Mouse (Mus musculus) embryonic fibroblast, embryonic 13.5 days (primary cell): Measurements from ENCODE around the gene Creb3l2. TPM values are rescaled to one million over a fixed set of nuclear protein-coding genes. Genes with fewer than 3 reads are reported as not detected.
A peak's percentile ranks its signal among the peaks of the same experiment; 100 is the strongest.

Source experiments
- H3K27ac ChIP-seq: 2 replicates; pipeline ENCODE4 v1.5.1; 2012; ENCODE audit warnings: low read length, control low read depth, inconsistent platforms; ENCODE audit not compliant: insufficient read depth
- H3K4me1 ChIP-seq: 2 replicates; pipeline ENCODE4 v1.6.1; 2011; ENCODE audit warnings: low read length; ENCODE audit not compliant: control insufficient read depth, insufficient read depth
- H3K4me3 ChIP-seq: 2 replicates; pipeline ENCODE4 v1.5.1; 2011; ENCODE audit warnings: mild to moderate bottlenecking, control low read depth, low read length; ENCODE audit not compliant: insufficient read depth
- CTCF ChIP-seq: IDR thresholded peaks from 2 replicates; pipeline ENCODE4 v1.5.1; 2011; ENCODE audit warnings: mild to moderate bottlenecking, control low read depth, low read length, moderate library complexity, borderline replicate concordance; ENCODE audit not compliant: insufficient read depth
- POLR2A ChIP-seq: IDR thresholded peaks from 2 replicates; pipeline ENCODE4 v1.6.1; 2011; ENCODE audit warnings: low read depth, mild to moderate bottlenecking, control low read depth, low read length, moderate library complexity
- polyA plus RNA-seq: library from polyadenylated mRNA; stranded (reverse); fragments of >200 nt; gene quantifications from 2 replicates; pipeline ENCODE4 v1.2.4, GENCODE M21; 2011; ENCODE audit warnings: low read depth; ENCODE audit not compliant: missing spikeins, insufficient read length

The Creb3l2 gene
- polyA plus RNA-seq, 1 experiment: 62.8 TPM

- TF ChIP-seq POLR2A: no peak
- TF ChIP-seq CTCF: no peak
- Histone ChIP-seq H3K27ac (peak overlapping the region; percentile 93), H3K4me3 (no peak overlapping the region), H3K4me1 (no peaks in the 10 kb centered on the region)
Observed at GRCm38 (mm10) chr6:37336831-37337260, 105.1 kb downstream of the Creb3l2 start.

- peak overlapping the region; percentile 93; the same call in 1 of the 2 replicates for H3K27ac ChIP-seq
- no peak overlapping the region for H3K4me3 ChIP-seq
- 0 out of 2 replicates have a peak, but pooled peaks cover 2% of the 10 kb centered on the region for H3K4me1 ChIP-seq
- TF ChIP-seq CTCF (no peak), POLR2A (no peak)
Observed at GRCm38 (mm10) chr6:37336381-37336780, 105.6 kb downstream of the Creb3l2 start.

- no peak overlapping the region for H3K27ac ChIP-seq
- TF ChIP-seq CTCF (no peak), POLR2A (no peak)
- H3K4me1 ChIP-seq: 0 out of 2 replicates have a peak, but pooled peaks cover 2% of the 10 kb centered on the region
- no peak overlapping the region for H3K4me3 ChIP-seq
Observed at GRCm38 (mm10) chr6:37332846-37333245, 109.1 kb downstream of the Creb3l2 start.

- Histone ChIP-seq H3K4me1 (0 out of 2 replicates have a peak, but pooled peaks cover 2% of the 10 kb centered on the region), H3K4me3 (no peak overlapping the region), H3K27ac (no peak overlapping the region)
- no peak for TF ChIP-seq POLR2A
- no peak for TF ChIP-seq CTCF
Observed at GRCm38 (mm10) chr6:37329901-37330864, 111.8 kb downstream of the Creb3l2 start.

GRCm38 (mm10) chr6:37329376-37329775, 112.6 kb downstream of the Creb3l2 start:
- H3K4me3 ChIP-seq: no peak overlapping the region
- TF ChIP-seq POLR2A (no peak), CTCF (no peak)
- H3K4me1 ChIP-seq: 0 out of 2 replicates have a peak, but pooled peaks cover 2% of the 10 kb centered on the region
- no peak overlapping the region for H3K27ac ChIP-seq

GRCm38 (mm10) chr6:37328671-37329070, 113.3 kb downstream of the Creb3l2 start:
- 0 out of 2 replicates have a peak, but pooled peaks cover 2% of the 10 kb centered on the region for H3K4me1 ChIP-seq
- H3K27ac ChIP-seq: no peak overlapping the region
- TF ChIP-seq POLR2A (no peak), CTCF (no peak)
- H3K4me3 ChIP-seq: no peak overlapping the region

- no peak overlapping the region for H3K27ac ChIP-seq
- TF ChIP-seq POLR2A (no peak), CTCF (no peak)
- H3K4me3 ChIP-seq: no peak overlapping the region
- H3K4me1 ChIP-seq: 0 out of 2 replicates have a peak, but pooled peaks cover 2% of the 10 kb centered on the region
Observed at GRCm38 (mm10) chr6:37327519-37327918, 114.4 kb downstream of the Creb3l2 start.

- no peak for TF ChIP-seq POLR2A
- no peak overlapping the region for H3K4me3 ChIP-seq
- H3K27ac ChIP-seq: no peak overlapping the region
- 0 out of 2 replicates have a peak, but pooled peaks cover under 1% of the 10 kb centered on the region for H3K4me1 ChIP-seq
Observed at GRCm38 (mm10) chr6:37326603-37326955, 115.4 kb downstream of the Creb3l2 start.

GRCm38 (mm10) chr6:37325906-37326602, 115.9 kb downstream of the Creb3l2 start:
- TF ChIP-seq POLR2A: no peak
- no peak for TF ChIP-seq CTCF
- H3K4me1 ChIP-seq: no peaks in the 10 kb centered on the region
- no peak overlapping the region for H3K27ac ChIP-seq
- no peak overlapping the region for H3K4me3 ChIP-seq
